Mouse (Mus musculus): Measurements from ENCODE around the gene Tmc4. TPM values are rescaled to one million over a fixed set of nuclear protein-coding genes. Genes with fewer than 3 reads are reported as not detected.
A peak's percentile ranks its signal among the peaks of the same experiment; 100 is the strongest.
"Not testable (repeated sequence)": the region's sequence is repeated elsewhere in the genome, so short reads cannot be mapped to it uniquely, and the experiment has no call there.

Tmc4 gene
- polyA plus RNA-seq, 1 experiment from 2014 or later: 60.3 TPM

DNA sequence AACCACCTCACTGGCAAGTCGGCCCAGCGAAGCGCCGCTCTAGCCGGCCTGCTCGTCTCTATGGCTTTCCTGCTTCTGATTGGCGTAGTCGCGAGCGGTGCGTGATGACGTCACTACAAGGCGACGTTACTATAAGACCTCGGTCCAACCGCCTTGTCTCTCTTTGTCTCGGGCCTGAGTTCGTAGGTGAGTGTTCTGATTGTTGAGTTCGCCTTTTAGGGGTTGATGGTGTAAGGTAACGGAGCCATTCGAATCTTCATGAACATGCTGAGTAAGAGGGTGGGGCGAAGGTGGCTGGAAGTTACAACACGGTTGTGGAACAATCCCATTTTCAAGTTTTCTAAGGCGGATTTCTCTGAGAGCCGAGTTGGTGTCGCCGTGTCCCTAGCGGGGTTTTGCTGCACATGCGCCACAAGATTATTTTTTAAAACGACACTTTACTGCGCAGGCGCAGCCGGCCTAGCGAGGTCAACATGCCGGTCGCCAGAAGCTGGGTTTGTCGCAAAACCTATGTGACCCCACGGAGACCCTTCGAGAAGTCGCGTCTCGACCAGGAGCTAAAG lies 26.6 kb upstream of the Tmc4 start, which contains the start of gene Rps9:
Rps9 (plus strand) TSS at position 115 of the 563 bp plus-strand sequence.
- peak; percentile 49 for TF ChIP-seq CTCF (IDR thresholded peaks at IDR 0.05)
- TF ChIP-seq EP300 (IDR thresholded peaks at IDR 0.05): no peak; the same call in 1 of the 2 replicates
- ATAC-seq: peak; percentile 96
- H3K36me3 ChIP-seq (ENCODE audit: insufficient read depth, low read length): peaks cover 9% of the 10 kb centered on the region; the same call in 1 of the 2 replicates
- peak; percentile 99 for DNase-seq (ENCODE audit: low spot score)
- H3K27ac ChIP-seq (ENCODE audit: low read length): peak within 1 kb of the TSS; percentile 88
- peak within 1 kb of the TSS; percentile 88 for H3K4me2 ChIP-seq (replicated peaks; ENCODE audit: low read depth, low read length)
- no peaks in the 10 kb centered on the region for H3K9me3 ChIP-seq (ENCODE audit: low read length)
- WGBS: 1% methylated on average over 42 of the region's 42 CpGs
- no peaks in the 10 kb centered on the region for H3K27me3 ChIP-seq (replicated peaks; ENCODE audit: insufficient read depth, low read length)
- H3K4me3 ChIP-seq (ENCODE audit: low read depth, low read length): peak within 1 kb of the TSS; percentile 66
- peaks cover 13% of the 10 kb centered on the region; the same call in 1 of the 2 replicates for H3K4me1 ChIP-seq (ENCODE audit: insufficient read depth, low read depth, low read length)
- H3K9ac ChIP-seq (replicated peaks; ENCODE audit: low read depth): peak within 1 kb of the TSS; percentile 45

GRCm38 (mm10) chr7:3703148-3703878 lies 26.0 kb upstream of the Tmc4 start:
- 18% methylated on average over 6 of the region's 6 CpGs for WGBS
- Histone ChIP-seq H3K36me3 (ENCODE audit: insufficient read depth, low read length) (peaks cover 9% of the 10 kb centered on the region; the same call in 1 of the 2 replicates), H3K9ac (replicated peaks; ENCODE audit: low read depth) (peak overlapping the region; percentile 24; the same call in 1 of the 2 replicates), H3K4me3 (ENCODE audit: low read depth, low read length) (peak overlapping the region; percentile 66), H3K9me3 (ENCODE audit: low read length) (no peaks in the 10 kb centered on the region), H3K4me2 (replicated peaks; ENCODE audit: low read depth, low read length) (peak overlapping the region; percentile 88), H3K27ac (ENCODE audit: low read length) (peak overlapping the region; percentile 88; the same call in 1 of the 2 replicates), H3K27me3 (replicated peaks; ENCODE audit: insufficient read depth, low read length) (no peaks in the 10 kb centered on the region), H3K4me1 (ENCODE audit: insufficient read depth, low read depth, low read length) (peaks cover 13% of the 10 kb centered on the region; the same call in 1 of the 2 replicates)
- no peak for TF ChIP-seq EP300 (IDR thresholded peaks at IDR 0.05)
- no peak for TF ChIP-seq CTCF (IDR thresholded peaks at IDR 0.05)
- ATAC-seq (peak; percentile 33), DNase-seq (ENCODE audit: low spot score) (no peak)

- no peak overlapping the region for H3K9ac ChIP-seq (replicated peaks; ENCODE audit: low read depth)
- TF ChIP-seq CTCF (IDR thresholded peaks at IDR 0.05): no peak
- no peak for TF ChIP-seq EP300 (IDR thresholded peaks at IDR 0.05)
- no peaks in the 10 kb centered on the region for H3K27me3 ChIP-seq (replicated peaks; ENCODE audit: insufficient read depth, low read length)
- peaks cover 5% of the 10 kb centered on the region; the same call in 1 of the 2 replicates for H3K36me3 ChIP-seq (ENCODE audit: insufficient read depth, low read length)
- no peak overlapping the region for H3K4me3 ChIP-seq (ENCODE audit: low read depth, low read length)
- ATAC-seq (no peak), DNase-seq (ENCODE audit: low spot score) (no peak)
- H3K9me3 ChIP-seq (ENCODE audit: low read length): no peaks in the 10 kb centered on the region
- no peak overlapping the region for H3K4me2 ChIP-seq (replicated peaks; ENCODE audit: low read depth, low read length)
- 91% methylated on average over 6 of the region's 6 CpGs for WGBS
- no peak overlapping the region for H3K27ac ChIP-seq (ENCODE audit: low read length)
- peaks cover 1% of the 10 kb centered on the region; the same call in 1 of the 2 replicates for H3K4me1 ChIP-seq (ENCODE audit: insufficient read depth, low read depth, low read length)
Observed at GRCm38 (mm10) chr7:3698471-3698870, 21.1 kb upstream of the Tmc4 start.

GRCm38 (mm10) chr7:3694949-3695305 lies 17.6 kb upstream of the Tmc4 start:
- not testable (repeated sequence) for H3K36me3 ChIP-seq (ENCODE audit: insufficient read depth, low read length); H3K9me3 ChIP-seq (ENCODE audit: low read length); H3K4me1 ChIP-seq (ENCODE audit: insufficient read depth, low read depth, low read length); H3K27me3 ChIP-seq (replicated peaks; ENCODE audit: insufficient read depth, low read length); ATAC-seq
- Histone ChIP-seq H3K27ac (ENCODE audit: low read length) (peak overlapping the region; percentile 94), H3K4me3 (ENCODE audit: low read depth, low read length) (peak overlapping the region; percentile 75), H3K4me2 (replicated peaks; ENCODE audit: low read depth, low read length) (peak overlapping the region; percentile 96), H3K9ac (replicated peaks; ENCODE audit: low read depth) (peak overlapping the region; percentile 71)
- 5% methylated on average over 9 of the region's 9 CpGs for WGBS
- peak; percentile 20 for DNase-seq (ENCODE audit: low spot score)

DNA sequence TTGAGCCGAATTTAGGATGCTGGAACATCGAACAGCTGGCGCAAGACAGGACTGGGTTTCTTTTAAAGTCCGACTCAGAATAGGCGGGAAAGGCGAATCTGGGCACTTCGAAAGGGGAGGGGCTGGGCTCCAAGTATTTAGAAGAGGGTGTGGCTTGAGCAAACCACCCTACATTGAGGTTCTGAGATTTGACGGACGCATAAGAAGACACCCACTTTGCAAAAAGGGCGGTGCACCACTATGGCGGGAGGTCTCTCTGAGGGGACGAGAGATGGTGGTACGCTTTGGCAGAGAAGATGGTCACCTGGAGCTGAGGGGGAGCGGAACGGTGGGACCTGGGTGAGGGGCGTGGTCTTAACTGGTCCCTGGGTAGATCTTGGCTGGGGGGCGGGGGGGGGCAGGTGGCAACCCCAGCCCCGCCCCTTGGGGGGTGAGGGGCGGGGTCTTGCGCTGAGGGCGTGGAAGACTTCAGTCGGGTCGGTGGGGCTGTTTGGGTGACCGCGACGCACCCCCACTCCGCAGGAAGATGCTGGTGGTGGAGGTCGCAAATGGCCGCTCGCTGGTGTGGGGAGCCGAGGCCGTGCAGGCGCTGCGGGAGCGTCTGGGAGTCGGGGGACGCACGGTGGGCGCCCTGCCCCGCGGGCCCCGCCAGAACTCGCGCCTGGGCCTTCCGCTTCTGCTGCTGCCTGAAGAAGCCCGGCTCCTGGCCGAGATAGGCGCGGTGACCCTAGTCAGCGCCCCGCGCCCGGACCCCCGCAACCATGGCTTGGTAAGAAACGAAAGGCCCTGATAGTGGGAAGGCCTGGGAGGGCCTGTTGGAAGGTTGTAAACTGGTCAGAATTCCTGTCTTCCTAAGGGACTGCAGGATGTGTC lies 17.0 kb upstream of the Tmc4 start:
- H3K4me1 ChIP-seq (ENCODE audit: insufficient read depth, low read depth, low read length): 0 out of 2 replicates have a peak, but pooled peaks cover 3% of the 10 kb centered on the region
- peaks cover 5% of the 10 kb centered on the region; the same call in 1 of the 2 replicates for H3K36me3 ChIP-seq (ENCODE audit: insufficient read depth, low read length)
- H3K9ac ChIP-seq (replicated peaks; ENCODE audit: low read depth): peak overlapping the region; percentile 71
- ATAC-seq (peak; percentile 56), DNase-seq (ENCODE audit: low spot score) (peak; percentile 97)
- H3K9me3 ChIP-seq (ENCODE audit: low read length): no peaks in the 10 kb centered on the region
- TF ChIP-seq CTCF (IDR thresholded peaks at IDR 0.05): no peak
- peak overlapping the region; percentile 96 for H3K4me2 ChIP-seq (replicated peaks; ENCODE audit: low read depth, low read length)
- no peaks in the 10 kb centered on the region for H3K27me3 ChIP-seq (replicated peaks; ENCODE audit: insufficient read depth, low read length)
- H3K27ac ChIP-seq (ENCODE audit: low read length): peak overlapping the region; percentile 94
- WGBS: 1% methylated on average over 45 of the region's 55 CpGs
- peak overlapping the region; percentile 75 for H3K4me3 ChIP-seq (ENCODE audit: low read depth, low read length)

- under 1% methylated on average over 18 of the region's 18 CpGs for WGBS
- H3K36me3 ChIP-seq (ENCODE audit: insufficient read depth, low read length): peaks cover 5% of the 10 kb centered on the region; the same call in 1 of the 2 replicates
- H3K4me1 ChIP-seq (ENCODE audit: insufficient read depth, low read depth, low read length): 0 out of 2 replicates have a peak, but pooled peaks cover 3% of the 10 kb centered on the region
- TF ChIP-seq EP300 (IDR thresholded peaks at IDR 0.05) (no peak), CTCF (IDR thresholded peaks at IDR 0.05) (no peak)
- H3K27me3 ChIP-seq (replicated peaks; ENCODE audit: insufficient read depth, low read length): no peaks in the 10 kb centered on the region
- H3K27ac ChIP-seq (ENCODE audit: low read length): peak overlapping the region; percentile 94
- H3K9ac ChIP-seq (replicated peaks; ENCODE audit: low read depth): peak overlapping the region; percentile 71
- no peaks in the 10 kb centered on the region for H3K9me3 ChIP-seq (ENCODE audit: low read length)
- DNase-seq (ENCODE audit: low spot score) (no peak), ATAC-seq (no peak)
- H3K4me2 ChIP-seq (replicated peaks; ENCODE audit: low read depth, low read length): peak overlapping the region; percentile 96
- peak overlapping the region; percentile 75 for H3K4me3 ChIP-seq (ENCODE audit: low read depth, low read length)
Observed at GRCm38 (mm10) chr7:3693809-3694075, 16.4 kb upstream of the Tmc4 start.

Data from lung, postnatal 0 days (tissue).